Mouse (Mus musculus): ENCODE measurements around the gene Nbea. TPM values are rescaled to one million over a fixed set of nuclear protein-coding genes. Genes with fewer than 3 reads are reported as not detected.
"Not testable (repeated sequence)": the region's sequence is repeated elsewhere in the genome, so short reads cannot be mapped to it uniquely, and the experiment has no call there.

The Nbea gene
- polyA plus RNA-seq, 1 experiment = 3.2 TPM

DNA sequence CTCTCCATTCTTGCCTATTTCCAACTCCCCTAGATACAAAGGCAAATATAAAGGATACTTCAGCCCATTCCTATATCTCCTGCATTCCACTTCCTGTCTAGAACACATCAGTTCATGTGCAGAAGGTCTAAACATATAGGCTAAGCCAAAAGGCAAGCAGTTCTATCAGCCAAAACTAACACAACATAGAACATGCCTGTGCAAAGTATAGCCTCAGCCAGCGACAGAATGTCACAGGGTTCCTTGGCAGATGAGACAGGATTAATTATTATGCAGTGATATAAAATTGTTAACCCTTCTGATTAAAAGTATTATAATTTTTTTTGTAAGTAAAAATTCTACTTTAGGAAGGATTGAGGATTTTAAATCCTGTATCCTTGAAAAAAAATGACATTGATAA is 140.4 kb downstream of the Nbea start:
- 91% methylated on average over 1 of the region's 1 CpGs for WGBS
- no peak for DNase-seq (ENCODE audit: low read depth, low spot score)

DNA sequence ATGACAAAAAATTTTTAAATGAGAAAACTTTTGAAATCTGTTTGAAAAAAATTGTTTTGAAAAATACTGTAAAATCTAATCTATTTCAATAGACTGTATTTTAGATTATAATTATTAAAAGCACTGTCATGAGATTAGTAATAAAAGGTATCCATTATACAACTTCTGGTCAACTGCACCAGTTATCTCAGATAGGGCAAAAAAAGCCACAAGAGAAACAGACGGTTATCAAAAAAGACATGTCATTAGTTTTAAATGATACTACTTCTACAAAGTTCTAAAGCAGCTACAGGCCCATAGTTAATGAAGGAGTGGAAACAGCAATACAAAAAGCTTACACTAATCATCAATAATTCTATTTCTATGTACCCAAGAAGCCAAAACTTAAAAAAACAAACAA is 144.0 kb downstream of the Nbea start:
- 93% methylated on average over 1 of the region's 1 CpGs for WGBS
- DNase-seq (ENCODE audit: low read depth, low spot score) = no peak

DNA sequence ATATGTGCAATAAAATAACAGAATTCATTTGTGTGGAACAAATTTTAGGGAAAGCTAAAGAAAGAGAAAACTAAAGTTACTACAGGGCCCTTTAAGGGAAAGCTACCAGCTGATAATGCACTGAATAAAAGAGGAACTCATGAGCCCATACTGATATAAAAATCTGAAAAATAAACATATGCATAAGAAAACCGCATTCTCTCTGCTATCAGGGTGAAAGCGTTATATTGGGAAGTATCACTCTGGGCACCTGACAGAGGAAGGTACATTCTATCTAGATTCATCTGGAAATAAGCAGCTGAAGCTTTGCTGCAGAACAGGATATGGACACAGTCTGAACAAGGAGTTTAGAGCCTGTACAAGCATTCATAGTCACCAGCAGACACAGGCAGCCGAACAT is 148.9 kb downstream of the Nbea start:
- no peak for DNase-seq (ENCODE audit: low read depth, low spot score)
- WGBS = 77% methylated on average over 3 of the region's 3 CpGs

DNA sequence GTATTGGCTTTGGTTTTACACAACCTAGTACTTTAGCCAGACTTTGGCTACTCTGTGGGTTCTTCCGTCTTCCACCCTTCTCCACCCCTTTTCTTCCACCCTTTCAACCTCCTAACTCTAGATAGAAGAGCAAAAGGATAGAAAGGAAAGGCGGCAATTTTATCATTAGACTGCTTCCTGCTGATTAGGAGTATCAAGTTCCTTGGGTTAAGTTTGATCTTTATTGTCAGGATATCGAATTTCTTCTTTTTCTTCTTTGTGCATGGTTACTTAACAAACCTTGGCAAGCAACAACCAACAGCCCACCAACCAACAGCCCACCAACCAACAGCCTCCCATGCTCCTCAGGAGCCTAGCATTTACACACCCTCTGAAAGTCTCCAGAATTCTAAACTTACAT is 165.0 kb downstream of the Nbea start:
- 92% methylated on average over 3 of the region's 3 CpGs for WGBS
- DNase-seq (ENCODE audit: low read depth, low spot score) = no peak

DNA sequence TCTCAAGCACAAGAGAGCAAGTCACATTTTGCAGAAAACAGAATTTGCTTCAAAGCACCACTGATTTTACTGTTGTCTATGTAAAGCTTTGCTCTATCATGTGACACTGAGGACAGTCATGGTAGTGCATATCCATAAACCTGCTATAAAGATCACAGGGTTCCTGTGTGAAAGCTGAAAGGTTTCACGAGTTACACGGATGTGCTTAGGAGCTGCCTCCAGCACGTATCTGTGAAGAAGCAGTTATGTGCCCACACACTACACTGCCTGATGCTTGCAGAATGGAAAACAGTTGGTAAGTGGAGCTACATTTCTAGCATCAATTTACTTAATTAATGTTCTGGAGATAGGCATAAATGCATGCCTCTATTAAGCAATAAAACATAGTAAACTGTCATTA is 172.4 kb downstream of the Nbea start:
- WGBS = 72% methylated on average over 3 of the region's 3 CpGs
- DNase-seq (ENCODE audit: low read depth, low spot score) = no peak

DNA sequence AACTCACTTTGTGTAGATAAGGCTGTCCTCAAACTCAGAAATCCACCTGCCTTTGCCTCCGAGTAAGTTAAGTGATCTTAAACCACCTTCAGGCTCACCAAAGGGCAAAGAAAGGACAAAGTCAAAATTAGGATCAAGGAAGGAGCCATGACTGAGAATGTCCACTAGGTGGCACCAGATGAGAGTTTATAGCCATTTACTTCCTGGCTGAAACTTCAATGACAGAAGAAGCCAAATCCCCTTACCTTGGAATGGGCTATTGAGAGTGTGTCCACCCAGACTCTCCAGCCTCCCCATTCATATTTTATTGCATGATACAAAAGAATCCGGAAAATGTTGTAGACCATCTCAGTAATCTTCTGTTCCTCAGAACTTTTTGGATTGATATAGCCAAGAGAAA is 175.5 kb downstream of the Nbea start:
- peak; percentile 3 for DNase-seq (ENCODE audit: low read depth, low spot score)
- 8% methylated on average over 2 of the region's 2 CpGs for WGBS

DNA sequence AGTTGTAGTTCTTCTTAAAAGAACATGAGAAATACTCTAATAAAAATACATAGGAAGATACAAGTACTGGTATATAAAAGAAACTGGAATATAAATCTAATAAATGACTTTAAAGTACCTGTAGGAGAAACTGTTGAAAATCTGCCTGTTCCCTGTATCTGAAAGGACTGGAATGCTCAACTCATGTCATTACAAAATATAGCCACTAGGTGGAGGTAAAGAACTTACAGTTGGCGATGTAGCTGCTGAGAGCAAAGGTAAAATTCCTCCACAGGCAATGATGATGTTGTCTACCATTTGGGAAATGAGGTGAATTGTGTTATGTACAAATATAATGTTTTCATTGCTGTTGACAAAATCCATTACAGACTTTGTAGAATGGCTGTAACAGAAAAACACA is 183.2 kb downstream of the Nbea start:
- DNase-seq (ENCODE audit: low read depth, low spot score) = peak; percentile 32
- 6% methylated on average over 1 of the region's 1 CpGs for WGBS

DNA sequence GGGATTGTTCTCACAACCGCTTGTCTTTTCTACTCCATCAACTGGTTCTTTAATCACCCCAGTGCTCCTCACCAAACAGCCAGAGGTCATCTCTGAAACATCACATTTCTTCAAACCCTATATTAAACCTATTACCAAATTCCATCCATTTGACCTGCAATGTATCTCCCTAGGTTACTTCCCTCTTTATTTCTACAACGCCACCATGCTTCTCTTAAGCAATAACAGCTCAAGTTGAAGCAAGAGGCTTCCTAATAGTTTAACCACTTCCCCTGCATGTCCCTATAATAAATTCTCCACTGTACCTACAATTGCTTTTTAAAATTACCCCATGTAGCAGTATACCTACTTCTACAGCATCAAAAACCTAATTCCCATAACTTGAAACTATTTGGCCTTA is 205.1 kb downstream of the Nbea start:
- WGBS = 91% methylated on average over 2 of the region's 2 CpGs
- DNase-seq (ENCODE audit: low read depth, low spot score) = no peak

DNA sequence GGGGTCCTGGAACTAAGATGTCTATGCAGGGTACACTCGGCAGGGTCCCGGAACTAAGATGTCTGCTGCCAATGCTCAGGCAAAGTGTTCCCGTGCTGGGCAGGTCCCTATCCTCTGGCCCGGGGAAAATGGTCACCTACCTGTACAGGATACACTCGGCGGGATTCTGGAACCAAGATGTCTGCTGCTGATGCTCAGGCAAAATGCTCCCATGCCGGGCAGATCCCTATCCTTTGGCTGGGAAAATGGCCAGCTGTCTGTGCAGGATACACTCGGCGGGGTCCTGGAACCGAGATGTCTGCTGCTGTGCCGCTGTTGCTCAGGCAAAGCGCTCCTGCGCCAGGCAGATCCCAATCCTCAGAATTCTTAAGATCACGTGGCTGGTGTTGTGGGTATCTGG is 206.5 kb downstream of the Nbea start:
- WGBS = 98% methylated on average over 14 of the region's 14 CpGs
- not testable (repeated sequence) for DNase-seq (ENCODE audit: low read depth, low spot score)

DNA sequence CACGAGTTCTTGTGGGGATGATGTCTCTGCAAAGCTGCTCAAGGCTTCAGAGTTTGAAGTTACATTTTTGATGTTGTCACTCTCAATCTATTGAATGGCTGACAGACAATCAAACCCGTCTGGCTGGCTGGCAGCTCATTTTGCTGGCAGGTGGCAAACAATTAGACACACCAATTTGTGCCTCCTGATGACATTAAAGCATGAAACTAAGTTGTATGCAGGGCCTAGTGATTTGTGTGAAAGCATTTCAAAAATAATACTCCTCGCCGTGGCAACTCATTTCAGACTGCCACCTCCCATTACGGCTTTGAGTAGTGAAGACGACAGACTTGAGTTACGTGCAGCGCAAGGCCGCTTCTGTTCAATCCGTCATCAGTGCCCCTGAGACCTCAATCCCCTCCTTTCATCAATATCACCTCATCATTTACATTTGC is 217.8 kb downstream of the Nbea start:
- no peak for DNase-seq (ENCODE audit: low read depth, low spot score)
- 91% methylated on average over 10 of the region's 10 CpGs for WGBS

DNA sequence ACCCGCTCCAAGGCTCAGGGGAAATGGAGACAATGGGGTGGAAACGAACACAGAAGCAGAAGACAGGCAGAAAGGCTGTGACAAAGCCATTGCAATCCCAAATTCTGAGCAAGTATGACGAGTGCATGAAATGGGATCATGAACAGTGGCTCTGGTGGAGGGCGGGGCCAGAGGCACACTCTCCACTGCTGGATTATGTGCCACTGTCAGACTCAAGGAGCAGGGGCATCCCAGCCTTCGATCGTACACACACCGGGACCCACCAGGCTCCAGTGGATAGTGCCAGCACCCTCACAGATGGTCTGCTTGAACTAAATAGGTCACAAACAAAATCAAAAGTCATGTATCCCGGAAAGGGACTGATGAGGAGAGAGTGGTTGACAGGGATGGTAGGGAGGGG is 220.5 kb downstream of the Nbea start:
- no peak for DNase-seq (ENCODE audit: low read depth, low spot score)
- 80% methylated on average over 8 of the region's 8 CpGs for WGBS

DNA sequence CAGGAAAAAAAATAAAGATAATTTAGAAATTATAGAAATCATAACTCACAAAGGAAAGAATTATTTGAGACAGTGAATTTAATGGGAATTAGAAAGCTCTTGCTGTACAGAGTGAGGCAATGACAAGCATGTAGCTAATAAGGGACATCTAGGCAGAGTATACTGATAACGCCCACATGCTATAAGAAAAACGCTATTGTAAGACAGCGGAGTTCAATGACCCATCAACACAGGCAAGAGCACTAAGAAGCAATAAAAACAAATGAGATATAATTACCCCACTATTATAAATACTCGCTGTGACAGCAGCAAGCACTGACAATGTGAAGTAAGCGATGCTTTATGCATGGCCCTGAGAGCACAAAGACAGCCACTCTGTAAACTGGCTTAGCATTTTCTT is 233.5 kb downstream of the Nbea start:
- WGBS = 56% methylated on average over 5 of the region's 5 CpGs
- DNase-seq (ENCODE audit: low read depth, low spot score) = no peak

DNA sequence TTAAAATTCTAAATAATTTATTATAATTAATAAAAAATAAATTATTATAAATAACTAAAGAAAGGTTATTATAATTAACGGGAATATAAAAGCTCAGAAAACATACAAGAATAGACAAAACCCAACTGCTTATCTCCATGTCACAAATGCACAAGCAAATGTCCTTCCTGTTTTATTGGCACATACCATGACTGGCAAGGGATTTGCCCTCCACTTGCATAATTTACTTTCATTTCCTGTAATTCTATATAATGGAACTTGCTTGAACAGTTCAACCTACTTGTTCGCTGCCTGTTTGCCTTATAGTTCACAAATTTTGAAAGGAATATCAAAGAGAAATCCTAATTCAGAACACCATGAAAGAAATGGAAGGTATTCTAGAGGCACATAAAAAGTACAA is 234.4 kb downstream of the Nbea start:
- DNase-seq (ENCODE audit: low read depth, low spot score) = no peak
- WGBS = 91% methylated on average over 2 of the region's 2 CpGs

DNA sequence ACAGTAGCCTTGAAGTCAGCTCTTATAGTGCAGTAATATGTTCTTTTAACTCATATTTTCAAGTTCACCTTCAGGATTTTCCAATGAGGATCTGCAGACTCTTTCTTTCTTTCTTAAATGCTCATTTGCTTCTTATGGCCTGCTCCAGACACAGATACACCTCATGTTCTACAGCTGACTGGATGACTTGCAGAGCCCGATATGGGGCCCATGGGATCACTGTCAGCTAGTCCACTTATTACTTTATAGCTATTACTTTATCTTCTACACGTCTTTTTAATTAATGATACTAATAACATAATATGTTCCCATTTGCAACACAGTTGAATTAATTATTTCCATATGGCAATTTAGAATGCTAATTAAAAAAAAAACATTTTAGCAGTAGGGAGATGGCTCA is 256.2 kb downstream of the Nbea start:
- whole genome bisulfite sequencing = 94% methylated on average over 2 of the region's 2 CpGs
- DNase-seq (ENCODE audit: low read depth, low spot score) = no peak

DNA sequence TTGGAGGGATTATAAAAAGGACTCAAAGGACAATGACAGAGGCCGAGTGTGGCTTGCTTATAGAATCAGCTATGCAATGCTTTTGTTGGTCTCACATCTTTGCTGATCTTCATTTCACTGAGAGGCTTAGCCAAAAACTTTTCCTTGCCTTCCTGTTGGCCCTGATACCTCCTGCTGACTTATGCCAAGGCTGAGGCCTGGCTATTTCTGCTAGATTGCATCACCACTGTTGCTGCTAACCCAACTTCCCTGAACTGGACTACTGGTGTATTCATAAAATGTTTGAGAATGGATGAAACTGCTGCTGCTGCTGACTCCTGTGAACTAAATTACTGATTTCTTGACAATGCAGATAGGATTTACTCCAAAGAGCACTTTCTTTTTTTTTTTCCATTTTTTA is 274.2 kb downstream of the Nbea start:
- DNase-seq (ENCODE audit: low read depth, low spot score) = no peak
- WGBS = 75% methylated on average over 1 of the region's 1 CpGs

DNA sequence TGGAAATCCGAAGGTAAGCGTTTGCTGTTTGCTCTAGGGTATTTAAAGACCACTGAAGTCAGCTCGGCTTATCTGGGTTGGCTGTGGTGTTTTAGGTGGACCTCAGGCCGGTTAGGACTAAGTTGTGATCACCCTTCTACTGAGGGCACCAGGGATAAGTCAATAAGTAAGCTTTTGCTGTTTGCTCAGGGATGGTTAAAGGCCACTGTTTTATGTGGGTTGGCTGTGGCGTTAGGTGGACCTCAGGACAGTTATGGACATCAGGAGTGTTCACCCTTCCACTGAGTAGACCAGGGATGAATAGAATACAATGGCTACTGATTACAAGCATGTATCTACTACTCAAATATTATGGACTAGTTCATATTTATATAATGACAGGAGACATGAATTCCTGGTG is 292.9 kb downstream of the Nbea start:
- WGBS = 57% methylated on average over 5 of the region's 5 CpGs
- DNase-seq (ENCODE audit: low read depth, low spot score) = no peak

DNA sequence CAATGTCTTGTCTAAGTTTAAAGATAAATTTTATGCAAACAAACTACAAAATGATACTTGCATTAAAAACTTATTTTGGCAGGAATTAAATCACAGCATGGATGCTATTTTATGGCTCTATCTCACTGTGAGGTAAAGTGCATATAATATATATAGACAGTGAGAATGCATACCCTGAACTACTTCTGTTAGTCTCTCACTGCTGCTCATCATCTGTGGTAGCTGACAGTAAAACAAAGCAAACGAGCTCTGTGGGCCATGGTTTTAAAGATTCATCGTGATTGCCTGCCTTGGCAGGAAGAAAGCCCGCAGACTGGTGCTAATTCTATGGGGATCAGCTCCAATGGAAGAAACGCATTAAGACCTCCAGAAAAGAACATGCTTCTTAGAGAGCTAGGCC is 294.3 kb downstream of the Nbea start:
- WGBS = 76% methylated on average over 4 of the region's 4 CpGs
- no peak for DNase-seq (ENCODE audit: low read depth, low spot score)

DNA sequence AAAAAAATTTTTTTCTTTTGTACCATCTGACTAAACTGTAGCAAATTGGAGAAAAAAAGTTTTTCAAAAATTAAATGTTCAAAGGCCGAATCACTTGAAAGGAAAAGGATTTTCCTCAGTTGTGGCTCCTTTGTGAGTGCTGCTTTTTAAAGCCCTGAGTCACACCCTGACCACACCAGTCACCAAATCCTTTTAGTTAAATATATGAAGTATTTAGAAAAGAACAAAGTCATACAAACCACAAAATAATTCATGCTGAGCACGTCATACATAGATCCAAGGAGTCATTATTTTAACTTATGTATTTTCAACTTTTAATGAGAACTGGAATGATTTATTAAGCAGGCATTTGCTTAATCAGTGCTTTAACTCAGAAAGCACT is 295.7 kb downstream of the Nbea start:
- DNase-seq (ENCODE audit: low read depth, low spot score) = no peak
- WGBS = 77% methylated on average over 2 of the region's 2 CpGs

DNA sequence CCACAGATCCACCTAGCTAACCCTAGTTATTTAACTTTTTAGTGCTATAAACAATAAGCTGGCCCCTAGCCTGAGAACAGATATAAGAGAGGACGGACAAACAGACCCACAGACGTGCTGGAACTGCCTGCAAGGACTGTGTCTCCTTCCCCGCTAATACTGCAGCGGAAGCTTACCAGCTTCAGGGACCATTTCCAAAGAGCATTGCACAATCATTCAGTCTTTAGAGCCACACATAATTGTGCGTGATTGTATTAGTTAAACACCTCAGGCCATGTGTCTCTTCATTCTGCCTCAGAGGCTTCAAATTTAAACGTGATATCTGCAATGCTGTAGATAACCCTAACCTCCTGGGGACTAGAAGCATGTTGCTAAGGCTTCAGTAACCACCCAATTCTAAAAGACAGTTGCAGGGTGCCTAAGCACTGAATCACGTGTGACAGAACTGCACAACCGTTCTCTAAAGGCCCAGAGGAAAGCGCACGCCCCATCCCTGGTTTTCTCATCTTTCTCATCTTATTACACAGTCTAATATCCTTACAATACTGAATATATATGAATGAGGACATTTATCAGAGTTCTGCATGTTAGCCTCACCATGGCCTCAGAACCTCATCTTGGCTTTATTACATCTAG is 296.2 kb downstream of the Nbea start:
- no peak for DNase-seq (ENCODE audit: low read depth, low spot score)
- WGBS = 73% methylated on average over 10 of the region's 10 CpGs

DNA sequence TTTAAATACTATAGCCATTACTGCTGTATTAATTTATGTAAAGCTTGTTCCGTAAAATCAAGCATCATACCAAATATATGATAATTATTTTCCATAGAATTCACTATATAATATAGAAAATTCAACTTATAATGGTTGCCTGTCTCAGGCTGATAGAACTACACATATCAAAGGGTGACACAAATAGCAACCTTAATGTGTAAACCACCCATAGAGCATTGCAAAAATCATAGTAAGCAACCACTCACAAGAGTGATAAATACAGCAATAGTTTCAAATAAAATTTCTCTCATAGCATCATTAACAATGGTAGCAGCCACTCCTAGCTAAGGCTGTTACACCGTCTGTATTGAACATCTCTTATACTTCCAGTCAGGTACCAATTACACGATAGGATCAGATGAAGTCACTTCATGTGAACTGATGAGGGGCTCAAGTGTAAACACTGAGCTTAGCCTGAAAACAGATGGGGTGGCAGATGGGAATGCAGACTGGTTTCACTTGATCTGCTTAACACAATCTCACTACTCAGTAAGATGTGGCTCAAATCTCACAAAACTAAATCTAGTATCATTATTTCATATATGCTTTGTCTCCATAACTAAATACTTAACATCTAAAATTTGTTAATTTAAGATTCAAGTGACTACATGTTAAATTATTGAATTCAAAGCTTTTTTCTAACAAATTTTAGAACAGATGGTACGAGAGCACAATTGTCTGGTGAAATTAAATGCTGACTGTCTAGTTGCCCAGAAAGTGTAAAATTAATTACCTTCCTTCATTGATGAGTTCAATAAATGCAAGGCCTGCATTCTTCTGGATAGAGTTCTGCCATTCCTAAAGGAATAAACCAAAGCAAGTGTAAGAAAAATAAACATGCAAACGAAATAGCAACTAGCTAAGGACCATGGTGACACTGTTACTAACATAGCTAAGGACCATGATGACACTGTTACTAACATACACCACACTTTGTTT is 310.3 kb downstream of the Nbea start:
- no peak for DNase-seq (ENCODE audit: low read depth, low spot score)
- 85% methylated on average over 5 of the region's 5 CpGs for WGBS

DNA sequence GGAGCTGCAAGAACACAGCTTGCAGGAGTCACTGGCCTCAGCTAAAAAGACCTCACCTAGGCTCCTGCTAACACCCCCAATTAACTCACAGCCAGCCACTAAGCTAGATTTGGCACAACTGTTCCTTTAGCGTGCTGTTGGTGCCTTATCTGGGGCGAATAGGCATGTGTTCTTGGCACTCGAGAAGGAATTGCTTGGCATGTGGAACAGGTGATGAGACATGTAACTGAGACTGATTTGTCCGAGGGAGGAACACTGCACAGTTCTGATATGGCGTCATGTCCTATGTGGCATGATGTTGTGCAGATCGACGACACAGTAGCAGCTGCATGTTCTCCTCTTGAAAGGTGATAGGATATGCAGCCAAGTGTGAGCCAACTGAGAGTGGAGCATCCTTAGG is 331.0 kb downstream of the Nbea start:
- WGBS = 92% methylated on average over 7 of the region's 7 CpGs
- DNase-seq (ENCODE audit: low read depth, low spot score) = no peak
